Mouse (Mus musculus) intestine, embryonic 16.5 days (tissue): ENCODE data around the gene 2310034G01Rik. TPM values are rescaled to one million over a fixed set of nuclear protein-coding genes. Genes with fewer than 3 reads are reported as not detected.

Source experiments
- ATAC-seq: fragments of 200-750 bp; cut with Nextera tagmentation; 2 replicates; pipeline ENCODE4 v1.8.0; 2017; ENCODE audit warnings: moderate TSS enrichment, moderate library complexity
- H3K27ac ChIP-seq: fragments of 300-500 bp; sonication (generic); 2 replicates; pipeline ENCODE4 v1.5.1; 2014; ENCODE audit warnings: mild to moderate bottlenecking, low read length
- H3K27me3 ChIP-seq: fragments of 300-500 bp; sonication (generic); replicated peaks from 2 replicates; pipeline ENCODE4 v1.6.1; 2014; ENCODE audit warnings: low read length, control low read depth, mixed read lengths; ENCODE audit not compliant: control insufficient read depth, insufficient read depth
- H3K36me3 ChIP-seq: fragments of 300-500 bp; sonication (generic); 2 replicates; pipeline ENCODE4 v1.6.1; 2014; ENCODE audit warnings: low read length, control low read depth; ENCODE audit not compliant: control insufficient read depth, insufficient read depth
- H3K4me1 ChIP-seq: fragments of 300-500 bp; sonication (generic); 2 replicates; pipeline ENCODE4 v1.6.1; 2014; ENCODE audit warnings: low read length, control low read depth, mixed read lengths; ENCODE audit not compliant: control insufficient read depth, insufficient read depth
- H3K4me2 ChIP-seq: fragments of 300-500 bp; sonication (generic); 2 replicates; pipeline ENCODE4 v1.6.1; 2014; ENCODE audit warnings: low read depth, low read length, control low read depth
- H3K4me3 ChIP-seq: fragments of 300-500 bp; sonication (generic); 2 replicates; pipeline ENCODE4 v1.5.1; 2014; ENCODE audit warnings: mild to moderate bottlenecking, low read length
- H3K9ac ChIP-seq: fragments of 300-500 bp; sonication (generic); 2 replicates; pipeline ENCODE4 v1.6.1; 2014; ENCODE audit warnings: low read depth, low read length
- H3K9me3 ChIP-seq: fragments of 300-500 bp; sonication (generic); 2 replicates; pipeline ENCODE4 v1.6.1; 2016; ENCODE audit warnings: low read length, control low read depth; ENCODE audit not compliant: control insufficient read depth
- WGBS: fragments of 180-500 bp; shearing (Covaris S2); extraction: QIAGEN DNeasy Blood & Tissue Kit; methylation state at CpG from one replicate; pipeline ENCODE4 v1.1.7; 2014; 5-methylcytosine and 5-hydroxymethylcytosine counted together
- polyA plus RNA-seq: library from polyadenylated mRNA; unstranded; fragments of >200 nt; fragmentation: Nextera tagmentation; extraction: Ambion mirVana; gene quantifications from 2 replicates; pipeline ENCODE4 v1.2.1, GENCODE M21; 2015

2310034G01Rik gene
- polyA plus RNA-seq, 1 experiment from 2014 or later, result 1.5 TPM

DNA sequence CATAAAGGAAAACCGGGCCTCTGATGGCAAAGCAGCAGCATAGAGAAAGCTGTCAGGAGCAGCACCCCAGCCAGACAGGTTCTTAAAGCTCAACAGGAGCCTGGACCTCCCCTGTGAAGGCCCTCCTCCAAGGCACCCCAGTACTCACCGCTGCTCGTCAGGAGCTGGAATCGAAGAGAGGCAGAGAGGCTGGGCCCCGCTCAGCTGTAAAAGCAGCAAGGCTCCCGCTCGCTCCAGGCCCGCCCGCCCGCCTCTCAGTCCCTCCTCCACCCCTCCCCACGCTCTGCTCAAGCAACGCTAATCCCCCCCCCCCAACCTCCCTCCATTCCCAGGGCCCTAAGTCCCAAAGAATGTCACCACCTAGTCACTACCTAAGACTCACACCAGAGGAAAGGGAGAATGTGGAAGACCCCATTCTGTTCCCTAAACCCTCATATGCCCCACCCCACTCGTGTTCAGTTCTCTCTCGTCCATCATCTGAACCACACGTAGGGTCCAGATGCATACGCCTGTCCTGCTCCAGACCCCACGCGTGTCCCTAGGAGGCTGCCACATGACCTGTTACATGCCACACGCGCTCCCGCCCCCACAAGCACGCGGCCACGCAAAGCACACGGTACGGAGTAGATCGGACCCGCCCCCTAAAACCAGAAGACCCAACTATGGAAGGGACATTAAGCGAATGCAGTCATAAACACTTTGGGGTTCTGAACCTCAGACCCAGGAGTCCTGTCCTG, 23.9 kb downstream of the 2310034G01Rik start:
- H3K9me3 ChIP-seq, result no peaks in the 10 kb centered on the region
- no peak overlapping the region for H3K9ac ChIP-seq
- WGBS, result 8% methylated on average over 29 of the region's 29 CpGs
- peaks cover 43% of the 10 kb centered on the region for H3K4me1 ChIP-seq
- H3K27me3 ChIP-seq, result peaks cover 48% of the 10 kb centered on the region
- H3K27ac ChIP-seq, result no peak overlapping the region
- peaks cover 6% of the 10 kb centered on the region; the same call in 1 of the 2 replicates for H3K36me3 ChIP-seq
- H3K4me2 ChIP-seq, result peak overlapping the region; percentile 98
- H3K4me3 ChIP-seq, result peak overlapping the region; percentile 72; the same call in 1 of the 2 replicates
- ATAC-seq, result no peak

DNA sequence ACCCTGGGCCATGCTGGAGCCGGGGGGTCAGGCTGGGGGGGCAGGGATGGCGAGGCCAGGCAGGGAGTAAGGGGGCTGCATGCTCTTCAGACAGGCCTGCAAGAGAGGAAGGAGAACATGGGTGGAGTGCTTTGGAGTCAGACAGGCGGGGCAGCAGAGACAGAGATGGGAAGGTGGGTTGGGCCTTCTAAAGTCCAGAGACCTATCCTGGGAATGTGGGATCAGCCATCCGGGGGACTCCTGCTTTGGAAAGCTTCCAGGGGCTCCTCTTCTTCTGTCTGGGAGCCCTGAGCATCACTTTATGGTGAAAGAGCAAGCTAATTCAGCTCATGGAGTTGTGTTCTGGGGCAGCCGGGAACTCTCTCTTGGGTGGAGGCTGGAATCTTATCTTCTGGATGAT, 25.2 kb downstream of the 2310034G01Rik start:
- no peak overlapping the region for H3K4me2 ChIP-seq
- H3K9ac ChIP-seq, result no peak overlapping the region
- no peak overlapping the region for H3K27ac ChIP-seq
- H3K4me3 ChIP-seq, result no peak overlapping the region
- peaks cover 43% of the 10 kb centered on the region for H3K4me1 ChIP-seq
- H3K36me3 ChIP-seq, result no peaks in the 10 kb centered on the region
- WGBS, result 68% methylated on average over 5 of the region's 5 CpGs
- H3K9me3 ChIP-seq, result no peaks in the 10 kb centered on the region
- H3K27me3 ChIP-seq, result peaks cover 48% of the 10 kb centered on the region
- no peak for ATAC-seq

GRCm38 (mm10) chr19:46324366-46324765, 25.7 kb downstream of the 2310034G01Rik start:
- Histone ChIP-seq H3K4me2 (no peak overlapping the region), H3K9ac (no peak overlapping the region), H3K27ac (no peak overlapping the region), H3K9me3 (no peaks in the 10 kb centered on the region), H3K36me3 (no peaks in the 10 kb centered on the region), H3K4me3 (no peak overlapping the region), H3K4me1 (peaks cover 41% of the 10 kb centered on the region), H3K27me3 (peaks cover 52% of the 10 kb centered on the region)
- 70% methylated on average over 11 of the region's 11 CpGs for WGBS
- no peak for ATAC-seq

- ATAC-seq, result no peak
- H3K27ac ChIP-seq, result no peak overlapping the region
- 70% methylated on average over 5 of the region's 5 CpGs for WGBS
- peaks cover 44% of the 10 kb centered on the region for H3K4me1 ChIP-seq
- H3K27me3 ChIP-seq, result peaks cover 59% of the 10 kb centered on the region
- no peak overlapping the region for H3K4me3 ChIP-seq
- H3K9me3 ChIP-seq, result no peaks in the 10 kb centered on the region
- no peaks in the 10 kb centered on the region for H3K36me3 ChIP-seq
- no peak overlapping the region for H3K4me2 ChIP-seq
- H3K9ac ChIP-seq, result no peak overlapping the region
Observed at GRCm38 (mm10) chr19:46323716-46324115, 26.4 kb downstream of the 2310034G01Rik start.

DNA sequence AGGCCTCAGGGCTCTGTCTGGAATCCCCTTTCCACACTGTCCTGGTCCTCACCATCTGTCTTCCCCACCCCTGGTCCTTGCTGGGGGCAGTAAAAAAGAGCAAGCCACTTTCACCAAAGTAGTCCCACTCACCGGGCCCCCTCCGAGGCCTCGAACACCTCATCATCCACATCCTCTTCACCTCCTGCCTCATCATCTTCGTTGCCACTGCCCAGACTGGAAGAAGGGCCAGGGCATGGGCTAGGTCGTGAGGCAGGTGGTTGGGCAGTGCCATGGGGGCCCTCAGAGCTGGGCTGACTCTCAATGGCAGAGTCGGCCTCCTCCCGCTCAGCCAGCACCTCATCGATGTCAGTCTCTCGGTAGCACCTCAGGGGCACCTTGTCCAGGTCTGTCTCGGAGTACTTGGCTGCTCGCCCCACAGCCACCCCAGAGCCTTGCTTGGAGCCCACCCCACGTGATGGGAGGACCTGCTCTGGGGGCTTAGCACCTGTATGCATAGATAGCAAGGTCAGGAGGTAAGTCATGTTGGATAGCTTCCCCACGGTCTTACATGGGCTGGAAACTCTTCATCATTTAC, 27.0 kb downstream of the 2310034G01Rik start:
- Histone ChIP-seq H3K36me3 (no peaks in the 10 kb centered on the region), H3K9ac (no peak overlapping the region), H3K27me3 (peaks cover 64% of the 10 kb centered on the region), H3K4me2 (no peak overlapping the region), H3K4me3 (no peak overlapping the region), H3K9me3 (no peaks in the 10 kb centered on the region), H3K27ac (no peak overlapping the region), H3K4me1 (peaks cover 50% of the 10 kb centered on the region)
- WGBS, result 78% methylated on average over 13 of the region's 13 CpGs
- ATAC-seq, result no peak

DNA sequence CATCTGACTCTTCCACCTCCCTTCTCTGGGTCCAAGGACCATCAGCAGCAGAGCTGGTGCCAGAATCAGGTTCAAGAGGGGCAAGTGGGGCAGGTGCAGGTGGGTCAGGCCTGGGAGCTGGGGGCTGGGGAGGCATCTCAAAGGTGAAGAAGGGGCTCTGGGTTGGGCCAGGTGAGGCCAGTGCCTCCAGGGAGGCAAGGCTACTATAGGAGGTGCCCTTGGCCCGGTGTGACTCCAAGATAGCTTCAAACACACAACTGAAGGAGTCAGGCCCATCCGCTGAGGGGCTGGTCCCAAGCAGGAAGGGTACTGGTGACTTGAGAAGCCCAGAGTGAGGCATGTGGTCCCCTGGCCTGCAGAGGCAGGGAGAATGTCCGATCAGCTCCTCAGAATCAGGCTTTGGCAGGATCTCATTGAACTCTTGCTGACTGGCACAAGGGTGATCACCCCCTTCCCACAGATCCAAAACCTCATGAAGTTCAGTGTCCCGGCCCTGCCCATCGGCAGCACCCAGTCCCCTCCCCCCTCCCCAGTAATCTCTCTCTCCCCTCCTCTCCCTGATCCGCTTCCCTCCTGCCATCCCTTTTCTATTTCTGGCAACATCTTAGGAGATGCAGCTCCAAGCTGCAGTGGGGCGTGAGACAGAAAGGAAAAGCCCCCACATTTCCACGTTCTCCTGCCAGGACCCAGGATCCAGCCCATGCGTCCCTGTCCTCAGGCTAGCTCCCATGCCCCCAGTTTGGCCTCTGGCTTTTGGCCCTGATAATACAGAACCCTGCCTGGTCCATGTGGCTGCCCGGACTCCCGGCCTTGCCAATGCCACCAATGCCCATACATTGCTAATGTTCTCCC, 27.7 kb downstream of the 2310034G01Rik start:
- no peak overlapping the region for H3K4me3 ChIP-seq
- no peaks in the 10 kb centered on the region for H3K9me3 ChIP-seq
- 55% methylated on average over 11 of the region's 11 CpGs for WGBS
- no peaks in the 10 kb centered on the region for H3K36me3 ChIP-seq
- ATAC-seq, result no peak
- H3K27me3 ChIP-seq, result peaks cover 70% of the 10 kb centered on the region
- H3K4me1 ChIP-seq, result peaks cover 47% of the 10 kb centered on the region
- H3K9ac ChIP-seq, result no peak overlapping the region
- no peak overlapping the region; the same call in 1 of the 2 replicates for H3K27ac ChIP-seq
- no peak overlapping the region for H3K4me2 ChIP-seq

DNA sequence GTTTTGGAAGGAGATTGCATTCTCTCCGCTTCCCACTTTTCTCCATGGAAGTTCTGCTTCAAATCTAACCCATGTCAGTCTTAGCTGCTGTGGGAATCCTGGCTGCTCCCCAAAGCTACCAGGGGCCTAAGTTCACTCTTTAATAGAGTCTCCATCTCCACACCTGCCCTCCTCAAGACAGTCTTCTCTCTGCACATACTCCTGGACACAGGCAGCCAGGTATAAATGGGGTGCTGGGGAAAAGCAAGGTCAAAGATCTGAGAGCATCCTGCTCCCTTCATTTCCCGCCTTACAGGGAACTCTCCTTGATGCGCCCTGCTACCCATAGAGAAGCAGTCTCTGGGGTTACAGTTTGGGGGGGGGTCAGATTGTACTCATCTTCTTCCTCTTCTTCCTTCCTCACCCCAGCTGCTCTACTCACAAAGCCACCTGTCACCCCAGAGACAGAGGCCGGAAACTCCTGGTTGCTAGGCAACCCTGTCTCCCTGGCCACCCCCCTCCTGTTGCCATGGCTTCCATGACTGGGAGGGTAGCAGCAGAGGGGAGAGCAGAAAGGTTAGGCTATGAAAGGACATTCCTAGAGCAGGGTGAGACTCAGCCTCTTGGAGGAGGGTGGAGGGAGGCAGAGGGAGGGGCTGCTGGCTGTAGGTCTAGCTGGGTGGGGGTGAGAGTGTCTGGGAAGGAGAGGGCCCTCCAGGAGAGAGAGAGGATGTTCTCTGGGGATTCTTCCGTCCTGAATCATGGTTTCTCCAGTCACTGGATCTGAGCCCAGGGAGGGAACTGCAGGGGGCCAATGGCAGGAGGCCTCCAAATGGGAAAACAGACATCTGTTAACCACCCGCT, 28.8 kb downstream of the 2310034G01Rik start:
- Histone ChIP-seq H3K4me3 (no peak overlapping the region), H3K27ac (peak overlapping the region; percentile 48), H3K9ac (no peak overlapping the region), H3K27me3 (peaks cover 71% of the 10 kb centered on the region), H3K9me3 (no peaks in the 10 kb centered on the region), H3K4me2 (no peak overlapping the region), H3K4me1 (peaks cover 37% of the 10 kb centered on the region), H3K36me3 (no peaks in the 10 kb centered on the region)
- WGBS, result 27% methylated on average over 6 of the region's 6 CpGs
- peak; percentile 34; the same call in 1 of the 2 replicates for ATAC-seq

GRCm38 (mm10) chr19:46320076-46320785, 29.9 kb downstream of the 2310034G01Rik start:
- Histone ChIP-seq H3K4me1 (peaks cover 36% of the 10 kb centered on the region), H3K4me3 (no peak overlapping the region), H3K9ac (no peak overlapping the region), H3K36me3 (no peaks in the 10 kb centered on the region), H3K27ac (no peak overlapping the region), H3K4me2 (no peak overlapping the region), H3K27me3 (peaks cover 61% of the 10 kb centered on the region), H3K9me3 (no peaks in the 10 kb centered on the region)
- no peak for ATAC-seq
- WGBS, result 85% methylated on average over 8 of the region's 8 CpGs
